Mouse (Mus musculus) testis, adult 2 months (tissue): ENCODE measurements around the gene Gm3685.
"Not testable (repeated sequence)": the region's sequence is repeated elsewhere in the genome, so short reads cannot be mapped to it uniquely, and the experiment has no call there.

ENCODE experiments used
- CTCF ChIP-seq: fragments of 200-500 bp; IDR thresholded peaks from 2 replicates; pipeline ENCODE4 v1.5.1; 2012; ENCODE audit warnings: low read depth, mild to moderate bottlenecking, inconsistent platforms, low read length, moderate library complexity; ENCODE audit not compliant: control insufficient read depth, insufficient read depth, insufficient replicate concordance
- POLR2A ChIP-seq: fragments of 200-500 bp; IDR thresholded peaks from 2 replicates; pipeline ENCODE4 v1.6.1; 2012; ENCODE audit warnings: low read depth, mild to moderate bottlenecking, inconsistent platforms, low read length, moderate library complexity; ENCODE audit not compliant: control insufficient read depth

DNA sequence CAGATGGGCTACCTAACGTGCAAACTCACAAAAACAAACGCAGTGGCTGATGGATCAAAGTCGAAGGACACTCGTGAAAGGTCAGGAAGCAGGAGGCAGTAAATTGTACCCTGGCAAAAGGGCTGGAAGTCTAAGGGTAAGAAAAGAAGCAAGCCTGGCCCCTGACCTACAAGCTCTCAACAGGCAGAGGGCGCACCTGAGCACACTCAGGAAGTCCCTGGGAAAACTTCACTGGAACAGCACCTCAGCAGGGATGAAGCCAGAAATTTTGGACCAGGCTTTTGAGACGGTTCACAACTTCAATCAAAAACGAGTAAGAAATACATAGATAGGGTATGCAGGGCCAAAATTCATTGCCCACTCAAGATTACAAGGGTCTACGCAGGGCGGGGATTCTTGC lies 18.5 kb downstream of the Gm3685 start:
- not testable (repeated sequence) for TF ChIP-seq CTCF, POLR2A
